Mouse (Mus musculus) urinary bladder, postnatal 4 days (tissue): ENCODE measurements around the gene Sh3kbp1.
A peak's percentile ranks its signal among the peaks of the same experiment; 100 is the strongest.

Experiments
- DNase-seq, 2 experiments: peaks; one replicate each; pipeline ENCODE4 v3.0.0; 2021 to 2022; ENCODE audit warnings: low spot score in 2 of 2

Gene Sh3kbp1

GRCm38 (mm10) chrX:159735513-159736099 is 108.5 kb downstream of the Sh3kbp1 start:
- DNase-seq = no peak

- DNase-seq = no peak
Observed at GRCm38 (mm10) chrX:159737344-159737743, 110.3 kb downstream of the Sh3kbp1 start.

GRCm38 (mm10) chrX:159744035-159744434 is 117.0 kb downstream of the Sh3kbp1 start:
- DNase-seq = peak in 1 of 2 experiments; percentile 20

- DNase-seq = no peak
Observed at GRCm38 (mm10) chrX:159744620-159745019, 117.5 kb downstream of the Sh3kbp1 start.

GRCm38 (mm10) chrX:159751834-159752233 is 124.8 kb downstream of the Sh3kbp1 start:
- DNase-seq = no peak

GRCm38 (mm10) chrX:159756261-159756660 is 129.2 kb downstream of the Sh3kbp1 start:
- DNase-seq = no peak

- DNase-seq = no peak
Observed at GRCm38 (mm10) chrX:159756901-159757821, 130.1 kb downstream of the Sh3kbp1 start.

GRCm38 (mm10) chrX:159757854-159758540 is 130.9 kb downstream of the Sh3kbp1 start:
- no peak for DNase-seq

GRCm38 (mm10) chrX:159763801-159764200 is 136.7 kb downstream of the Sh3kbp1 start:
- DNase-seq = no peak

GRCm38 (mm10) chrX:159765850-159766249 is 138.8 kb downstream of the Sh3kbp1 start:
- no peak for DNase-seq

- no peak for DNase-seq
Observed at GRCm38 (mm10) chrX:159769005-159769404, 141.9 kb downstream of the Sh3kbp1 start.

GRCm38 (mm10) chrX:159769773-159770172 is 142.7 kb downstream of the Sh3kbp1 start:
- no peak for DNase-seq

GRCm38 (mm10) chrX:159772137-159772536 is 145.1 kb downstream of the Sh3kbp1 start:
- no peak for DNase-seq

GRCm38 (mm10) chrX:159775042-159775441 is 148.0 kb downstream of the Sh3kbp1 start:
- no peak for DNase-seq

- no peak for DNase-seq
Observed at GRCm38 (mm10) chrX:159778787-159779186, 151.7 kb downstream of the Sh3kbp1 start.

GRCm38 (mm10) chrX:159790516-159790915 is 163.4 kb downstream of the Sh3kbp1 start:
- DNase-seq = no peak

GRCm38 (mm10) chrX:159795603-159796002 is 168.5 kb downstream of the Sh3kbp1 start:
- DNase-seq = no peak

- DNase-seq = no peak
Observed at GRCm38 (mm10) chrX:159804371-159804770, 177.3 kb downstream of the Sh3kbp1 start.

- DNase-seq = no peak
Observed at GRCm38 (mm10) chrX:159809510-159809909, 182.4 kb downstream of the Sh3kbp1 start.

GRCm38 (mm10) chrX:159810469-159810868 is 183.4 kb downstream of the Sh3kbp1 start:
- no peak for DNase-seq

GRCm38 (mm10) chrX:159817508-159817907 is 190.4 kb downstream of the Sh3kbp1 start:
- no peak for DNase-seq

- DNase-seq = no peak
Observed at GRCm38 (mm10) chrX:159828135-159828534, 201.1 kb downstream of the Sh3kbp1 start.
